ENCODE assay signal across 9 mouse cellular contexts in the genomic region with DNA sequence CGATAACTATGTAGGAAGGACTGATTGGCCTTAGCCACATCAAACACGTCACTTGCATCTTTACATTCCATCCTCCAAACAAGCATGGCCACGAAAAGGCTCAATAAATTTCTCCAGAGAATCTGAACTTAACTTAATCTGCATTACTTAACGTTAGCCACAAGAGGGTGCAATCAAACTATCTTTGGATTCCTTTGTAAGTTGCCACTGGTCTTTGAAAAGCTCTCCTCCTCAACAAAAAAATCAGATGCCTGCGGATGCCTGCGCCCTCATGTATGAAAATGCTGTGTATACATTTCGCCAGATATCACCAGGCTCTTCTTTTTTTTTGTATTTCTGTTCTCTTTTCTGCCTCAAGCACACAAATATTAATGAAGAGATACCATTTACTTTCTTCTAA. TPM values are rescaled to one million over a fixed set of nuclear protein-coding genes. Genes with fewer than 3 reads are reported as not detected.
DNase-seq lines count a peak whose midpoint lies in the region; ATAC-seq and TF ChIP-seq lines count a peak whose summit lies in the region.
"Had no signal": no experiment of that assay in that cellular context is flagged by ENCODE, and none has a peak within 500 bp of the region (broad histone marks: within the 10 kb centered on the region; RNA-seq: fewer than 3 reads in every experiment).

No protein-coding gene starts in this region.

- no peak overlapping the region for H3K4me3 ChIP-seq in kidney, adult 2 months (ENCODE audit: insufficient read depth, low read depth, low read length)
- no peak overlapping the region for H3K4me3 ChIP-seq in intestine, embryonic 16.5 days (ENCODE audit: low read length)
- H3K4me3 ChIP-seq: limb, embryonic 15.5 days had no signal

- H3K4me1 ChIP-seq in kidney, adult 2 months (ENCODE audit: control insufficient read depth, insufficient read depth, low read length): no peaks in the 10 kb centered on the region
- no peaks in the 10 kb centered on the region for H3K4me1 ChIP-seq in intestine, embryonic 16.5 days (ENCODE audit: control insufficient read depth, insufficient read depth, low read length)
- H3K4me1 ChIP-seq: limb, embryonic 15.5 days had no signal

- TF ChIP-seq POLR2A in kidney, adult 2 months (IDR thresholded peaks at IDR 0.05; ENCODE audit: low read depth, low read length): no peak

- DNase-seq in kidney, adult 2 months: peak; percentile 8
- DNase-seq in kidney, adult 18-20 months: no peak
- peak; percentile 76 for DNase-seq in 3T3-L1 (ENCODE audit: low read depth, low spot score)
- peak; percentile 44 for DNase-seq in MEL-GATA-1-ER (ENCODE audit: extremely low read depth, low read depth)
- peak; percentile 86 for DNase-seq in embryo, embryonic 10.5 days (ENCODE audit: low spot score)
- peak; percentile 73 for DNase-seq in mesoderm, embryonic 11.5 days (ENCODE audit: low read depth, low spot score)
- no peak for DNase-seq in right cerebral cortex, postnatal 14 days

- no peaks in the 10 kb centered on the region for H3K9me3 ChIP-seq in intestine, embryonic 16.5 days (ENCODE audit: control insufficient read depth, low read length)
- H3K9me3 ChIP-seq: limb, embryonic 15.5 days had no signal

- H3K4me2 ChIP-seq in intestine, embryonic 16.5 days (ENCODE audit: low read depth, low read length): no peak overlapping the region
- H3K4me2 ChIP-seq: limb, embryonic 15.5 days had no signal

- no peak overlapping the region for H3K9ac ChIP-seq in intestine, embryonic 16.5 days (ENCODE audit: low read depth, low read length)
- H3K9ac ChIP-seq: limb, embryonic 15.5 days had no signal

- H3K27me3 ChIP-seq in kidney, adult 2 months (replicated peaks; ENCODE audit: control insufficient read depth, insufficient read depth, low read length): no peaks in the 10 kb centered on the region
- no peaks in the 10 kb centered on the region for H3K27me3 ChIP-seq in intestine, embryonic 16.5 days (replicated peaks; ENCODE audit: control insufficient read depth, insufficient read depth, low read length)
- H3K27me3 ChIP-seq: limb, embryonic 15.5 days had no signal

- no peak for ATAC-seq in intestine, embryonic 16.5 days

- H3K36me3 ChIP-seq in kidney, adult 2 months (ENCODE audit: control insufficient read depth, insufficient read depth, low read length): no peaks in the 10 kb centered on the region
- no peaks in the 10 kb centered on the region for H3K36me3 ChIP-seq in intestine, embryonic 16.5 days (ENCODE audit: control insufficient read depth, insufficient read depth, low read length)
- H3K36me3 ChIP-seq: limb, embryonic 15.5 days had no signal

- H3K27ac ChIP-seq in kidney, adult 2 months (ENCODE audit: insufficient read depth, low read depth, low read length): no peak overlapping the region
- no peak overlapping the region for H3K27ac ChIP-seq in intestine, embryonic 16.5 days (ENCODE audit: low read length)
- H3K27ac ChIP-seq: limb, embryonic 15.5 days had no signal

- 19% methylated on average over 7 of the region's 7 CpGs for WGBS in kidney, adult 2 months
- 25% methylated on average over 7 of the region's 7 CpGs for WGBS in intestine, embryonic 16.5 days

- TF ChIP-seq CTCF in kidney, adult 2 months (conservative IDR thresholded peaks at IDR 0.05; ENCODE audit: insufficient read depth, insufficient read length, low read depth, low read length): no peak

RNA-seq across cellular contexts. Expression of gene Ermn, which starts 23.3 kb away (rescaled TPM):
- polyA plus RNA-seq in kidney, adult 2 months (2012; rRNA removed): not detected in 2 replicates
- 0.06 TPM in 1 of 2 replicates, not detected in the other for polyA plus RNA-seq in intestine, embryonic 16.5 days (2015; fragmentation: Nextera tagmentation; extraction: Ambion mirVana)

RNA-seq across cellular contexts. Expression of gene Galnt5, which starts 31.7 kb away (rescaled TPM):
- 0.02 and 0.04 TPM in 2 replicates for polyA plus RNA-seq in kidney, adult 2 months (2012; rRNA removed)
- 2.0 and 2.6 TPM in 2 replicates for polyA plus RNA-seq in intestine, embryonic 16.5 days (2015; fragmentation: Nextera tagmentation; extraction: Ambion mirVana)

Comparison
In these comparisons a context has a peak if more than half of its experiments do, and no peak if none do; other contexts are left out.
1. DNase-seq: peak in kidney, adult 2 months (single experiment), 3T3-L1 (single experiment), MEL-GATA-1-ER (single experiment), embryo, embryonic 10.5 days (single experiment) and mesoderm, embryonic 11.5 days (single experiment); none in kidney, adult 18-20 months (single experiment) and right cerebral cortex, postnatal 14 days (single experiment).